Mouse (Mus musculus): Measurements from ENCODE around the gene Gm34653.

GRCm38 (mm10) chr2:34827591-34827990 is 5.2 kb upstream of the Gm34653 start:
- TF ChIP-seq CTCF (IDR thresholded peaks at IDR 0.05; ENCODE audit: low read depth, low read length) (no peak), POLR2A (IDR thresholded peaks at IDR 0.05; ENCODE audit: borderline replicate concordance, low read depth, low read length) (no peak)

Data from bone marrow macrophage, adult 2 months (primary cell).